Comparison of ENCODE assay signal across 9 mouse cellular contexts in the genomic region with DNA sequence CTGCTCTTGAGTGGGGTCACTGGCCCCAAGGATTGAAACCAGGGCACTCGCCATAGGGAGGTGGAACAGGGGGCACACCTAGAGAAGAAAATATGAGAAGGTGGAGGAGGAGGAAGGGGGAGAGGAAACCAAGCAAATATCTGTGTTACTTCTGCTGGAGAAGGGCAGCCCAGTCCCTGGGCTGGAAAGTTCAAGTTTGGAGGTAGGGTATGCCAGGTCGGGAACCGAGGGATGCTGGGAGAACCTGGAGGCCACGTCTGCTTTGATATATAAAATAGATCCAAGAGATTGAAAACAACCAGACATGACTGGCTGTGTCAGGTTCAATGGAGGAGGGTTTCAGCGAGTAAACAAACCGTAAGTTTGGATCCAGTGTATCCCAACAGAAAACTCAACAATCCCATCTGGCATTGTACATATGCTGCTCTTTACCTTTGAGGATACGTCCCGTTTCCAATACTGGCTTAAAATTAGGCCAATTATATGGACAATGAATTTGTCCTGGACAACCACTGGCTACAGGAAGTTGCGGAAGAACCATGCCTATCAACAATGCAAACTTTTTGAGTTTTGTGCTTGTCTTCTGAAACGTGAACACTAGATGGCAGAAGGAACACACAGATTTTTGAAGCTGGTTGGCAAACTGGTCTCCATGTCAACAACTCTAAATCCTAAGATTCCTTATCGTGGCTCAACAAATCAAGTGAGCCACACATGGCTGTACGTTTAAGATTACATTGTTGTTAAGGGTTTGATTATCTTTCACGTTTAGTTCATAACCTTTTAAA.
DNase-seq lines count a peak whose midpoint lies in the region; ATAC-seq and TF ChIP-seq lines count a peak whose summit lies in the region.
"Had no signal": no experiment of that assay in that cellular context is flagged by ENCODE, and none has a peak within 500 bp of the region (broad histone marks: within the 10 kb centered on the region; RNA-seq: fewer than 3 reads in every experiment).

No protein-coding gene starts in this region.

- TF ChIP-seq RAD21 in MEL (IDR thresholded peaks at IDR 0.05; ENCODE audit: low read depth, low read length) = peak; percentile 67

- no peaks in the 10 kb centered on the region; a peak in 1 of 4 replicates for H3K36me3 ChIP-seq in MEL (ENCODE audit: control insufficient read depth in 1 of 2, insufficient read depth in 2 of 2, low read length in 2 of 2)
- H3K36me3 ChIP-seq in kidney, embryonic 16.5 days (ENCODE audit: insufficient read depth, low read length) = no peaks in the 10 kb centered on the region
- H3K36me3 ChIP-seq in stomach, embryonic 14.5 days (ENCODE audit: control insufficient read depth, insufficient read depth, low read length) = no peaks in the 10 kb centered on the region
- H3K36me3 ChIP-seq: embryonic facial prominence, embryonic 13.5 days; liver, embryonic 13.5 days had no signal

- DNase-seq in layer of hippocampus, adult 9-10 months (ENCODE audit: low spot score) = peak; percentile 43
- no peak for DNase-seq in layer of hippocampus, postnatal 25 days (ENCODE audit: extremely low spot score in 1 of 2, low spot score in 1 of 2)
- DNase-seq in MEL (ENCODE audit: low read depth, low spot score) = peak; percentile 67
- DNase-seq in cerebellum, postnatal 10 days = peak; percentile 48 to 69
- DNase-seq in B cell, adult 2 months = no peak
- DNase-seq: liver, embryonic 13.5 days had no signal

- H3K4me2 ChIP-seq in kidney, embryonic 16.5 days (replicated peaks; ENCODE audit: low read depth, low read length) = no peak overlapping the region
- no peak overlapping the region for H3K4me2 ChIP-seq in stomach, embryonic 14.5 days (replicated peaks; ENCODE audit: low read depth, low read length)
- H3K4me2 ChIP-seq: embryonic facial prominence, embryonic 13.5 days; liver, embryonic 13.5 days had no signal

- WGBS in kidney, embryonic 16.5 days = 47% methylated on average over 13 of the region's 13 CpGs
- 47% methylated on average over 13 of the region's 13 CpGs for WGBS in stomach, embryonic 14.5 days

- H3K27me3 ChIP-seq in MEL (ENCODE audit: control insufficient read depth in 1 of 2, insufficient read depth in 2 of 2, low read length in 2 of 2) = no peaks in the 10 kb centered on the region
- no peaks in the 10 kb centered on the region for H3K27me3 ChIP-seq in kidney, embryonic 16.5 days (ENCODE audit: insufficient read depth, low read length)
- no peaks in the 10 kb centered on the region for H3K27me3 ChIP-seq in stomach, embryonic 14.5 days (ENCODE audit: control insufficient read depth, insufficient read depth, low read length)
- H3K27me3 ChIP-seq: embryonic facial prominence, embryonic 13.5 days; liver, embryonic 13.5 days had no signal

- 0 out of 2 replicates have a peak, but pooled peaks have one; percentile 27 for ATAC-seq in kidney, embryonic 16.5 days (ENCODE audit: low FRiP score, low TSS enrichment)
- 0 out of 2 replicates have a peak, but pooled peaks have one; percentile 37 for ATAC-seq in stomach, embryonic 14.5 days (ENCODE audit: insufficient number of reproducible peaks, insufficient read depth, low FRiP score, low read depth)

- no peak overlapping the region for H3K9ac ChIP-seq in MEL (ENCODE audit: control insufficient read depth, low read depth, low read length, poor library complexity, severe bottlenecking)
- H3K9ac ChIP-seq in kidney, embryonic 16.5 days (replicated peaks; ENCODE audit: low read length) = no peak overlapping the region
- no peak overlapping the region for H3K9ac ChIP-seq in stomach, embryonic 14.5 days (replicated peaks; ENCODE audit: low read depth, low read length)
- H3K9ac ChIP-seq: embryonic facial prominence, embryonic 13.5 days; liver, embryonic 13.5 days had no signal

- H3K4me1 ChIP-seq in MEL (ENCODE audit: control insufficient read depth in 1 of 2, insufficient read depth in 2 of 2, low read length in 2 of 2) = no peaks in the 10 kb centered on the region
- no peaks in the 10 kb centered on the region for H3K4me1 ChIP-seq in kidney, embryonic 16.5 days (ENCODE audit: insufficient read depth, low read length)
- H3K4me1 ChIP-seq in stomach, embryonic 14.5 days (ENCODE audit: control insufficient read depth, insufficient read depth, low read length) = no peaks in the 10 kb centered on the region
- H3K4me1 ChIP-seq: embryonic facial prominence, embryonic 13.5 days; liver, embryonic 13.5 days had no signal

- TF ChIP-seq EP300 in MEL (IDR thresholded peaks at IDR 0.05; ENCODE audit: low read depth in 1 of 2, low read length in 2 of 2) = no peak

- no peak overlapping the region for H3K4me3 ChIP-seq in MEL (ENCODE audit: control insufficient read depth in 1 of 2, insufficient read depth in 1 of 2, low read depth in 2 of 2, low read length in 2 of 2)
- no peak overlapping the region for H3K4me3 ChIP-seq in kidney, embryonic 16.5 days (ENCODE audit: low read length)
- H3K4me3 ChIP-seq in stomach, embryonic 14.5 days (ENCODE audit: low read depth, low read length) = no peak overlapping the region
- H3K4me3 ChIP-seq: embryonic facial prominence, embryonic 13.5 days; liver, embryonic 13.5 days had no signal

- no peaks in the 10 kb centered on the region for H3K9me3 ChIP-seq in MEL (replicated peaks; ENCODE audit: insufficient read depth, low read length)
- no peaks in the 10 kb centered on the region for H3K9me3 ChIP-seq in kidney, embryonic 16.5 days (ENCODE audit: low read length)
- no peaks in the 10 kb centered on the region for H3K9me3 ChIP-seq in stomach, embryonic 14.5 days (ENCODE audit: control insufficient read depth, low read depth, low read length)
- H3K9me3 ChIP-seq: embryonic facial prominence, embryonic 13.5 days; liver, embryonic 13.5 days had no signal

- peak; percentile 19 to 70 (median 28) for TF ChIP-seq CTCF in MEL (IDR thresholded peaks at IDR 0.05 in 2 of 3, conservative IDR thresholded peaks at IDR 0.05 in 1 of 3; ENCODE audit: control insufficient read depth in 1 of 3, insufficient read depth in 1 of 3, low read depth in 2 of 3, low read length in 3 of 3, poor library complexity in 1 of 3, severe bottlenecking in 1 of 3)

- no peak overlapping the region for H3K27ac ChIP-seq in MEL (ENCODE audit: control insufficient read depth, low read depth, low read length)
- no peak overlapping the region for H3K27ac ChIP-seq in kidney, embryonic 16.5 days (ENCODE audit: low read length)
- no peak overlapping the region for H3K27ac ChIP-seq in stomach, embryonic 14.5 days (ENCODE audit: low read length)
- H3K27ac ChIP-seq: embryonic facial prominence, embryonic 13.5 days; liver, embryonic 13.5 days had no signal

- H3K79me2 ChIP-seq in MEL (ENCODE audit: control insufficient read depth, insufficient read depth, low read length, poor library complexity) = no peaks in the 10 kb centered on the region

- no peak for TF ChIP-seq POLR2A in MEL (IDR thresholded peaks at IDR 0.05; ENCODE audit: control insufficient read depth in 1 of 2, insufficient read depth in 1 of 2, low read depth in 1 of 2, low read length in 2 of 2, poor library complexity in 1 of 2)

TF ChIP-seq in MEL, 35 proteins besides CTCF, POLR2A, EP300 and RAD21:
- peak; percentile 64 for TF ChIP-seq SMC3 (IDR thresholded peaks at IDR 0.05; ENCODE audit: low read depth, low read length)
- TF ChIP-seq ZC3H11A (IDR thresholded peaks at IDR 0.05; ENCODE audit: low read depth, low read length) = peak; percentile 47
- no peak for TF ChIP-seq TBP (IDR thresholded peaks at IDR 0.05; ENCODE audit: low read depth, low read length)

Comparison
In these comparisons a context has a peak if more than half of its experiments do, and no peak if none do; other contexts are left out.
1. DNase-seq: peak in layer of hippocampus, adult 9-10 months (single experiment), MEL (single experiment) and cerebellum, postnatal 10 days (2 of 2); none in layer of hippocampus, postnatal 25 days (0 of 2) and B cell, adult 2 months (0 of 2).